8 mouse cellular contexts compared by ENCODE assay signal in the genomic region with DNA sequence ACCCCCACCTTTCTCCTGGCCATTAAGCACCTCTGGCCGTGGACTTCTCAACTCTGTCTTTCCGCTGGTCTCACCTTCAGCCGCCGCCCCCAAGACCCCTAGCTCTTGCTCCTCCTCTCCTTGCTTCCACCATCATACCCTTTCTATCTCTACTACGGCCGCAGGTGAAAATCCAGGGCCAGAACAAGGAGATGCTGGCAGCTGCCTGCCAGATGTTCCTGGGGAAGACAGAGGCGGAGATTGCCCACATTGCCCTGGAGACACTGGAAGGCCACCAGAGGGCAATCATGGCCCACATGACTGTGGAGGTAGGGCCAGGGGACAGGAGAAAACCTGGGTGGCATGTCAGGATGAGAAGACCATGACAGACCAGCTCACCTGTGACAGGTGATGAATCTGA. TPM values are rescaled to one million over a fixed set of nuclear protein-coding genes. Genes with fewer than 3 reads are reported as not detected.
DNase-seq lines count a peak whose midpoint lies in the region; ATAC-seq and TF ChIP-seq lines count a peak whose summit lies in the region.

No protein-coding gene starts in this region.

- 0 out of 2 replicates have a peak, but pooled peaks cover 3% of the 10 kb centered on the region for H3K9me3 ChIP-seq in heart, embryonic 12.5 days (replicated peaks)
- no peaks in the 10 kb centered on the region for H3K9me3 ChIP-seq in ES-E14 (ENCODE audit: control insufficient read depth, insufficient read depth, low read depth, low read length)
- H3K9me3 ChIP-seq in forebrain, embryonic 13.5 days (replicated peaks), result no peaks in the 10 kb centered on the region
- no peaks in the 10 kb centered on the region for H3K9me3 ChIP-seq in liver, embryonic 12.5 days (replicated peaks)

- no peak for DNase-seq in heart, adult 8-10 months (ENCODE audit: low spot score)
- DNase-seq in ES-E14 (ENCODE audit: low read depth, low spot score), result no peak
- DNase-seq in layer of hippocampus, adult 18-20 months (ENCODE audit: low spot score in 2 of 2), result no peak
- DNase-seq in adrenal gland, postnatal 36 days, result no peak

- H3K9ac ChIP-seq in heart, embryonic 12.5 days, result peak overlapping the region; percentile 84; the same call in 1 of the 2 replicates
- H3K9ac ChIP-seq in ES-E14 (ENCODE audit: insufficient read depth, low read depth, low read length, poor library complexity, severe bottlenecking), result 0 out of 2 replicates have a peak overlapping the region, but pooled peaks have one; percentile 12
- H3K9ac ChIP-seq in forebrain, embryonic 13.5 days, result peak overlapping the region; percentile 75; the same call in 1 of the 2 replicates
- peak overlapping the region; percentile 85 for H3K9ac ChIP-seq in liver, embryonic 12.5 days

- no peaks in the 10 kb centered on the region for H3K27me3 ChIP-seq in heart, embryonic 12.5 days (replicated peaks)
- H3K27me3 ChIP-seq in forebrain, embryonic 13.5 days, result peaks cover 11% of the 10 kb centered on the region; the same call in 1 of the 2 replicates
- H3K27me3 ChIP-seq in liver, embryonic 12.5 days (replicated peaks), result no peaks in the 10 kb centered on the region

- in situ Hi-C loops in ES-E14 (cut with MboI; ENCODE audit: low sequenced_read_pairs in 2 of 2, unreplicated experiment in 2 of 2), result no loop called here

- H3K4me1 ChIP-seq in heart, embryonic 12.5 days (replicated peaks), result peaks cover 26% of the 10 kb centered on the region
- H3K4me1 ChIP-seq in ES-E14 (ENCODE audit: control insufficient read depth in 2 of 2, insufficient read depth in 2 of 2, low read length in 2 of 2, poor library complexity in 1 of 2), result peaks cover 0 to 3% of the 10 kb centered on the region in 2 experiments; a peak in 1 of 4 replicates
- H3K4me1 ChIP-seq in forebrain, embryonic 13.5 days, result peaks cover 35% of the 10 kb centered on the region
- peaks cover 73% of the 10 kb centered on the region for H3K4me1 ChIP-seq in liver, embryonic 12.5 days

- no peak overlapping the region for H3K27ac ChIP-seq in heart, embryonic 12.5 days (ENCODE audit: poor library complexity, severe bottlenecking)
- H3K27ac ChIP-seq in ES-E14 (ENCODE audit: insufficient read depth, low read depth, low read length, poor library complexity, severe bottlenecking), result no peak overlapping the region
- H3K27ac ChIP-seq in forebrain, embryonic 13.5 days, result no peak overlapping the region
- peak overlapping the region; percentile 97 for H3K27ac ChIP-seq in liver, embryonic 12.5 days

- peaks cover 37% of the 10 kb centered on the region for H3K36me3 ChIP-seq in heart, embryonic 12.5 days
- peaks cover 14% of the 10 kb centered on the region for H3K36me3 ChIP-seq in ES-E14 (ENCODE audit: control insufficient read depth, insufficient read depth, low read length, poor library complexity, severe bottlenecking)
- H3K36me3 ChIP-seq in forebrain, embryonic 13.5 days (ENCODE audit: poor library complexity, severe bottlenecking), result peaks cover 33% of the 10 kb centered on the region
- peaks cover 41% of the 10 kb centered on the region for H3K36me3 ChIP-seq in liver, embryonic 12.5 days

- 62% methylated on average over 7 of the region's 7 CpGs for WGBS in heart, embryonic 12.5 days
- 70% methylated on average over 7 of the region's 7 CpGs for WGBS in forebrain, embryonic 13.5 days
- 60% methylated on average over 7 of the region's 7 CpGs for WGBS in liver, embryonic 12.5 days (ENCODE audit: insufficient replicate concordance)

- peak overlapping the region; percentile 89; the same call in 1 of the 2 replicates for H3K4me3 ChIP-seq in heart, embryonic 12.5 days
- no peak overlapping the region for H3K4me3 ChIP-seq in ES-E14 (ENCODE audit: insufficient read depth in 1 of 2, low read depth in 1 of 2, low read length in 2 of 2, poor library complexity in 1 of 2, severe bottlenecking in 1 of 2)
- peak overlapping the region; percentile 64 for H3K4me3 ChIP-seq in forebrain, embryonic 13.5 days
- peak overlapping the region; percentile 81 for H3K4me3 ChIP-seq in liver, embryonic 12.5 days

- peak overlapping the region; percentile 91 for H3K4me2 ChIP-seq in heart, embryonic 12.5 days
- H3K4me2 ChIP-seq in forebrain, embryonic 13.5 days, result peak overlapping the region; percentile 96
- H3K4me2 ChIP-seq in liver, embryonic 12.5 days, result peak overlapping the region; percentile 95

- no peak for ATAC-seq in heart, embryonic 12.5 days (ENCODE audit: insufficient number of reproducible peaks, low FRiP score)
- ATAC-seq in forebrain, embryonic 13.5 days, result no peak
- ATAC-seq in liver, embryonic 12.5 days, result no peak
- no peak for ATAC-seq in megakaryocyte-erythroid progenitor cell, adult 5-6 weeks (replicated peaks; ENCODE audit: low FRiP score, low TSS enrichment, poor library complexity, severe bottlenecking)

TF ChIP-seq in ES-E14, 5 proteins besides CTCF, POLR2A, EP300 and RAD21:
- TF ChIP-seq CHD2 (IDR thresholded peaks at IDR 0.05; ENCODE audit: low read depth, low read length), result no peak
- TF ChIP-seq MAFK (IDR thresholded peaks at IDR 0.05; ENCODE audit: insufficient read depth, low read depth, low read length), result no peak
- TF ChIP-seq ZNF384 (IDR thresholded peaks at IDR 0.05; ENCODE audit: low read depth, low read length), result no peak
- TF ChIP-seq ZC3H11A (IDR thresholded peaks at IDR 0.05; ENCODE audit: borderline replicate concordance, low read depth, low read length), result no peak
- no peak for TF ChIP-seq HCFC1 (IDR thresholded peaks at IDR 0.05; ENCODE audit: borderline replicate concordance, insufficient read depth, low read length)

RNA-seq across cellular contexts. Expression of a gene that starts 1.4 kb away (rescaled TPM):
- polyA plus RNA-seq in heart, embryonic 12.5 days (2016; fragmentation: Nextera tagmentation; extraction: Ambion mirVana), result 78.2 and 80.2 TPM in 2 replicates
- total RNA-seq in heart, adult 8-10 months (2022), result 100 to 1,000 TPM; 154 to 174 (median 157) TPM
- total RNA-seq in ES-E14 (2012; rRNA removed), result 31.6 and 34.6 TPM in 2 replicates
- polyA plus RNA-seq in forebrain, embryonic 13.5 days (2015; fragmentation: Nextera tagmentation; extraction: Ambion mirVana), result 57.0 and 57.7 TPM in 2 replicates
- polyA plus RNA-seq in liver, embryonic 12.5 days (2016; fragmentation: Nextera tagmentation; extraction: Ambion mirVana), result 38.0 and 43.1 TPM in 2 replicates
- total RNA-seq in layer of hippocampus, adult 18-20 months (2021), result 100 to 1,000 TPM; 122 to 131 TPM
- total RNA-seq in megakaryocyte-erythroid progenitor cell, adult 5-6 weeks (2014; fragmentation: Nextera tagmentation), result 68.3 and 99.7 TPM in 2 replicates
- total RNA-seq in megakaryocyte-erythroid progenitor cell, adult 5-6 weeks (2017), result 73.0 and 82.4 TPM in 2 replicates
- 10 to 100 TPM; 60.5 to 73.4 TPM for total RNA-seq in adrenal gland, postnatal 36 days (2021)

RNA-seq across cellular contexts. Expression of a gene that starts 2.9 kb away (rescaled TPM):
- 37.6 and 38.6 TPM in 2 replicates for polyA plus RNA-seq in heart, embryonic 12.5 days (2016; fragmentation: Nextera tagmentation; extraction: Ambion mirVana)
- 10 to 100 TPM; 31.3 to 64.3 (median 38.9) TPM for total RNA-seq in heart, adult 8-10 months (2022)
- total RNA-seq in ES-E14 (2012; rRNA removed), result 29.3 and 32.3 TPM in 2 replicates
- polyA plus RNA-seq in forebrain, embryonic 13.5 days (2015; fragmentation: Nextera tagmentation; extraction: Ambion mirVana), result 4.5 and 5.2 TPM in 2 replicates
- 16.8 and 19.9 TPM in 2 replicates for polyA plus RNA-seq in liver, embryonic 12.5 days (2016; fragmentation: Nextera tagmentation; extraction: Ambion mirVana)
- total RNA-seq in layer of hippocampus, adult 18-20 months (2021), result 1 to 10 TPM; 5.2 to 6.0 TPM
- 9.4 and 18.1 TPM in 2 replicates for total RNA-seq in megakaryocyte-erythroid progenitor cell, adult 5-6 weeks (2014; fragmentation: Nextera tagmentation)
- total RNA-seq in megakaryocyte-erythroid progenitor cell, adult 5-6 weeks (2017), result 16.1 and 18.2 TPM in 2 replicates
- total RNA-seq in adrenal gland, postnatal 36 days (2021), result 10 to 100 TPM; 19.2 to 36.5 TPM

RNA-seq across cellular contexts. Expression of a gene that starts 13.7 kb away (rescaled TPM):
- 743 and 773 TPM in 2 replicates for polyA plus RNA-seq in heart, embryonic 12.5 days (2016; fragmentation: Nextera tagmentation; extraction: Ambion mirVana)
- total RNA-seq in heart, adult 8-10 months (2022), result 10 to 100 TPM; 65.2 to 94.6 (median 72.1) TPM
- total RNA-seq in ES-E14 (2012; rRNA removed), result 1,077 and 1,157 TPM in 2 replicates
- polyA plus RNA-seq in forebrain, embryonic 13.5 days (2015; fragmentation: Nextera tagmentation; extraction: Ambion mirVana), result 1,790 and 1,841 TPM in 2 replicates
- 577 and 600 TPM in 2 replicates for polyA plus RNA-seq in liver, embryonic 12.5 days (2016; fragmentation: Nextera tagmentation; extraction: Ambion mirVana)
- 100 to 1,000 TPM; 326 to 341 TPM for total RNA-seq in layer of hippocampus, adult 18-20 months (2021)
- 823 and 947 TPM in 2 replicates for total RNA-seq in megakaryocyte-erythroid progenitor cell, adult 5-6 weeks (2014; fragmentation: Nextera tagmentation)
- total RNA-seq in megakaryocyte-erythroid progenitor cell, adult 5-6 weeks (2017), result 678 and 844 TPM in 2 replicates
- total RNA-seq in adrenal gland, postnatal 36 days (2021), result 100 to 1,000 TPM; 188 to 218 TPM

RNA-seq across cellular contexts. Expression of a gene that starts 16.9 kb away (rescaled TPM):
- polyA plus RNA-seq in heart, embryonic 12.5 days (2016; fragmentation: Nextera tagmentation; extraction: Ambion mirVana), result 21.6 and 25.0 TPM in 2 replicates
- total RNA-seq in heart, adult 8-10 months (2022), result 10 to 100 TPM; 11.5 to 12.8 (median 12.0) TPM
- total RNA-seq in ES-E14 (2012; rRNA removed), result 23.8 and 31.7 TPM in 2 replicates
- polyA plus RNA-seq in forebrain, embryonic 13.5 days (2015; fragmentation: Nextera tagmentation; extraction: Ambion mirVana), result 15.1 and 18.4 TPM in 2 replicates
- polyA plus RNA-seq in liver, embryonic 12.5 days (2016; fragmentation: Nextera tagmentation; extraction: Ambion mirVana), result 14.2 and 15.0 TPM in 2 replicates
- 10 to 100 TPM; 17.2 to 18.5 TPM for total RNA-seq in layer of hippocampus, adult 18-20 months (2021)
- 71.8 and 74.8 TPM in 2 replicates for total RNA-seq in megakaryocyte-erythroid progenitor cell, adult 5-6 weeks (2014; fragmentation: Nextera tagmentation)
- 18.4 and 19.8 TPM in 2 replicates for total RNA-seq in megakaryocyte-erythroid progenitor cell, adult 5-6 weeks (2017)
- 10 to 100 TPM; 18.3 to 18.7 TPM for total RNA-seq in adrenal gland, postnatal 36 days (2021)

RNA-seq across cellular contexts. Expression of a gene that starts 36.7 kb away (rescaled TPM):
- polyA plus RNA-seq in heart, embryonic 12.5 days (2016; fragmentation: Nextera tagmentation; extraction: Ambion mirVana), result 48.9 and 50.7 TPM in 2 replicates
- total RNA-seq in heart, adult 8-10 months (2022), result 1 to 10 TPM; 1.7 to 2.9 (median 1.8) TPM
- 24.7 and 43.0 TPM in 2 replicates for total RNA-seq in ES-E14 (2012; rRNA removed)
- polyA plus RNA-seq in forebrain, embryonic 13.5 days (2015; fragmentation: Nextera tagmentation; extraction: Ambion mirVana), result 41.3 and 47.9 TPM in 2 replicates
- 29.5 and 29.8 TPM in 2 replicates for polyA plus RNA-seq in liver, embryonic 12.5 days (2016; fragmentation: Nextera tagmentation; extraction: Ambion mirVana)
- total RNA-seq in layer of hippocampus, adult 18-20 months (2021), result 1 to 10 TPM; 1.6 to 1.9 TPM
- total RNA-seq in megakaryocyte-erythroid progenitor cell, adult 5-6 weeks (2014; fragmentation: Nextera tagmentation), result 27.0 and 32.4 TPM in 2 replicates
- 15.0 and 26.4 TPM in 2 replicates for total RNA-seq in megakaryocyte-erythroid progenitor cell, adult 5-6 weeks (2017)
- 1 to 10 TPM; 6.7 to 7.5 TPM for total RNA-seq in adrenal gland, postnatal 36 days (2021)

Comparison
In these comparisons a context has a peak if more than half of its experiments do, and no peak if none do; other contexts are left out.
1. H3K4me3 ChIP-seq: peak in heart, embryonic 12.5 days (single experiment), forebrain, embryonic 13.5 days (single experiment) and liver, embryonic 12.5 days (single experiment); none in ES-E14 (0 of 2).
2. H3K9ac ChIP-seq: peak in every context shown above with its lines; median percentile 85 in liver, embryonic 12.5 days; 84 in heart, embryonic 12.5 days; 75 in forebrain, embryonic 13.5 days; 12 in ES-E14.
3. Peak in every context shown above with its lines, with median percentiles within 50 percentile points of each other: H3K4me2 ChIP-seq.